Comparison of ENCODE assay signal across 16 mouse cellular contexts in genomic region chr5:123127031-123127430, GRCm38 (mm10). TPM values are rescaled to one million over a fixed set of nuclear protein-coding genes. Genes with fewer than 3 reads are reported as not detected.
"Had no signal": no experiment of that assay in that cellular context is flagged by ENCODE, and none has a peak within 500 bp of the region (broad histone marks: within the 10 kb centered on the region; RNA-seq: fewer than 3 reads in every experiment).

No protein-coding gene starts in this region.

- H3K4me3 ChIP-seq: kidney, embryonic 15.5 days; limb, embryonic 13.5 days; midbrain, embryonic 10.5 days; myocyte; neural tube, embryonic 15.5 days had no signal

- H3K27ac ChIP-seq: limb, embryonic 13.5 days; liver, embryonic 14.5 days; midbrain, embryonic 10.5 days; neural tube, embryonic 15.5 days had no signal

- DNase-seq: kidney, adult 2 months; kidney, postnatal 14 days; left cerebral cortex, postnatal 4 days; lung, adult 18-20 months; midbrain, embryonic 14.5 days; right cerebral cortex, adult 18-20 months; right cerebral cortex, postnatal 25 days had no signal

- H3K27me3 ChIP-seq: kidney, embryonic 15.5 days; limb, embryonic 13.5 days; neural tube, embryonic 15.5 days had no signal

RNA-seq across cellular contexts. Expression of gene Hpd, which starts 55.5 kb away (rescaled TPM):
- total RNA-seq: layer of hippocampus, adult 8-10 months; layer of hippocampus, postnatal 25 days; left cerebral cortex, postnatal 4 days had no signal
- polyA plus RNA-seq: limb, embryonic 13.5 days; midbrain, embryonic 10.5 days; midbrain, embryonic 14.5 days; myocyte; neural tube, embryonic 11.5 days; neural tube, embryonic 15.5 days had no signal
